Mouse (Mus musculus) hindbrain, embryonic 11.5 days (tissue): ENCODE results near the gene Zpr1. TPM values are rescaled to one million over a fixed set of nuclear protein-coding genes. Genes with fewer than 3 reads are reported as not detected.

ENCODE experiments used
- ATAC-seq: fragments of 200-750 bp; cut with Nextera tagmentation; 2 replicates; pipeline ENCODE4 v1.8.0; 2017; ENCODE audit warnings: mild to moderate bottlenecking, moderate TSS enrichment, moderate library complexity; ENCODE audit not compliant: low FRiP score
- DNase-seq: peaks from one replicate; pipeline ENCODE4 v3.0.0-alpha.2; 2015; ENCODE audit warnings: low spot score
- H3K27ac ChIP-seq: fragments of 300-500 bp; sonication (generic); 2 replicates; pipeline ENCODE4 v1.5.1; 2014; ENCODE audit warnings: mild to moderate bottlenecking, low read depth, low read length
- H3K27me3 ChIP-seq: fragments of 300-500 bp; sonication (generic); 2 replicates; pipeline ENCODE4 v1.6.1; 2014; ENCODE audit warnings: mild to moderate bottlenecking, low read length, moderate library complexity, mixed read lengths; ENCODE audit not compliant: control insufficient read depth, insufficient read depth
- H3K36me3 ChIP-seq: fragments of 300-500 bp; sonication (generic); 2 replicates; pipeline ENCODE4 v1.6.1; 2014; ENCODE audit warnings: mild to moderate bottlenecking, low read length, moderate library complexity, mixed read lengths; ENCODE audit not compliant: control insufficient read depth, insufficient read depth
- H3K4me1 ChIP-seq: fragments of 300-500 bp; sonication (generic); replicated peaks from 2 replicates; pipeline ENCODE4 v1.6.1; 2014; ENCODE audit warnings: low read length, mixed read lengths; ENCODE audit not compliant: control insufficient read depth, insufficient read depth
- H3K4me2 ChIP-seq: fragments of 300-500 bp; sonication (generic); replicated peaks from 2 replicates; pipeline ENCODE4 v1.6.1; 2014; ENCODE audit warnings: mild to moderate bottlenecking, low read depth, low read length
- H3K4me3 ChIP-seq: fragments of 300-500 bp; sonication (generic); 2 replicates; pipeline ENCODE4 v1.5.1; 2014; ENCODE audit warnings: low read depth, low read length
- H3K9ac ChIP-seq: fragments of 300-500 bp; sonication (generic); 2 replicates; pipeline ENCODE4 v1.6.1; 2014; ENCODE audit warnings: low read depth, low read length
- H3K9me3 ChIP-seq: fragments of 300-500 bp; sonication (generic); 2 replicates; pipeline ENCODE4 v1.6.1; 2016; ENCODE audit warnings: low read length; ENCODE audit not compliant: control insufficient read depth
- WGBS: fragments of 180-500 bp; shearing (Covaris S2); extraction: QIAGEN DNeasy Blood & Tissue Kit; methylation state at CpG from one replicate; pipeline ENCODE4 v1.1.7; 2014; 5-methylcytosine and 5-hydroxymethylcytosine counted together
- polyA plus RNA-seq: library from polyadenylated mRNA; unstranded; fragments of >200 nt; fragmentation: Nextera tagmentation; extraction: Ambion mirVana; gene quantifications from 2 replicates; pipeline ENCODE4 v1.2.1, GENCODE M21; 2014

The Zpr1 gene
- polyA plus RNA-seq, 1 experiment from 2014 or later: 65.7 TPM

DNA sequence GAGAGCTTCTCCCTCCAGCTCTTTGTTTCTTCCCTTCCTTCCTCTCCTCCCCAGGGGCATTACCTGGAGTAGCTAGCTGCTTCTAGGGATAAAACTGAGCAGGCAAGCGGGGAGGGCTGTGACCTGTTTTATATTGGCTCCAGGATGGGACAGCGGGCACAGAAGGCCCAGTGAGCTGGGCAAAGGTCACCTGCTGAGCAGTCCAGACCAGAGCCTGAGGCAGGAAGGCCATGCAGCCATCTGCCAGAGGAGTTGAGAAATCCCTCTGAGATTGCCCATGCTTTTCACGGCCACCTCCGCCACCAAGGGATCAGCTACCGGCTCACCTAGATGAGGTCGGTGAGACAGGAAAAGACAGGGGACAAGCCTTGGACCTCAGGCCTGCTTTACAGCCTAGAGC lies 37.7 kb upstream of the Zpr1 start:
- no peaks in the 10 kb centered on the region for H3K9me3 ChIP-seq
- no peak for ATAC-seq
- H3K27me3 ChIP-seq: no peaks in the 10 kb centered on the region; the same call in 1 of the 2 replicates
- DNase-seq: no peak
- H3K36me3 ChIP-seq: no peaks in the 10 kb centered on the region
- H3K4me3 ChIP-seq: no peak overlapping the region
- 85% methylated on average over 6 of the region's 6 CpGs for WGBS
- H3K27ac ChIP-seq: no peak overlapping the region
- H3K4me2 ChIP-seq: no peak overlapping the region
- no peak overlapping the region for H3K9ac ChIP-seq
- H3K4me1 ChIP-seq: no peaks in the 10 kb centered on the region

DNA sequence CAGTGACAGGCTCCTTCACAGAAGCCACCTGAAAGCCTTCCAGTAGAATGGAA lies 37.4 kb upstream of the Zpr1 start, which contains the start of gene Apoc3:
Gene Apoc3 (minus strand): TSS at position 41 of the 53 bp plus-strand sequence.
- Histone ChIP-seq H3K27me3 (no peaks in the 10 kb centered on the region; the same call in 1 of the 2 replicates), H3K4me2 (no peak within 1 kb of the TSS), H3K4me1 (no peaks in the 10 kb centered on the region), H3K4me3 (no peak within 1 kb of the TSS), H3K27ac (no peak within 1 kb of the TSS), H3K36me3 (no peaks in the 10 kb centered on the region), H3K9ac (no peak within 1 kb of the TSS), H3K9me3 (no peaks in the 10 kb centered on the region)
- DNase-seq (no peak), ATAC-seq (no peak)

GRCm38 (mm10) chr9:46235649-46236048 lies 37.2 kb upstream of the Zpr1 start:
- Histone ChIP-seq H3K36me3 (no peaks in the 10 kb centered on the region), H3K9me3 (no peaks in the 10 kb centered on the region), H3K9ac (no peak overlapping the region), H3K4me3 (no peak overlapping the region), H3K4me1 (no peaks in the 10 kb centered on the region), H3K27ac (no peak overlapping the region), H3K4me2 (no peak overlapping the region), H3K27me3 (no peaks in the 10 kb centered on the region; the same call in 1 of the 2 replicates)
- ATAC-seq (no peak), DNase-seq (no peak)
- WGBS: 68% methylated on average over 4 of the region's 4 CpGs

- 92% methylated on average over 7 of the region's 7 CpGs for WGBS
- no peak overlapping the region for H3K4me2 ChIP-seq
Measured at GRCm38 (mm10) chr9:46238850-46239249, 34.0 kb upstream of the Zpr1 start.

GRCm38 (mm10) chr9:46240526-46241153 lies 32.2 kb upstream of the Zpr1 start, which contains the start of gene Apoa4:
Apoa4 (plus strand) TSS chr9:46240696.
- no peak for DNase-seq
- WGBS: 62% methylated on average over 7 of the region's 7 CpGs
- H3K27me3 ChIP-seq: no peaks in the 10 kb centered on the region
- H3K36me3 ChIP-seq: no peaks in the 10 kb centered on the region
- no peaks in the 10 kb centered on the region for H3K9me3 ChIP-seq
- H3K27ac ChIP-seq: no peak within 1 kb of the TSS
- H3K9ac ChIP-seq: no peak within 1 kb of the TSS
- no peak for ATAC-seq
- no peak within 1 kb of the TSS for H3K4me2 ChIP-seq
- no peaks in the 10 kb centered on the region for H3K4me1 ChIP-seq
- no peak within 1 kb of the TSS for H3K4me3 ChIP-seq

More at GRCm38 (mm10) chr9:46238850-46239249, 34.0 kb upstream of the Zpr1 start:
- ATAC-seq: no peak
- Histone ChIP-seq H3K4me1 (no peaks in the 10 kb centered on the region), H3K27me3 (no peaks in the 10 kb centered on the region), H3K27ac (no peak overlapping the region), H3K9ac (no peak overlapping the region), H3K9me3 (no peaks in the 10 kb centered on the region), H3K4me3 (no peak overlapping the region), H3K36me3 (no peaks in the 10 kb centered on the region)
- DNase-seq: no peak

- DNase-seq (no peak), ATAC-seq (no peak)
- no peak overlapping the region for H3K4me3 ChIP-seq
- no peak overlapping the region for H3K4me2 ChIP-seq
- no peaks in the 10 kb centered on the region for H3K9me3 ChIP-seq
- 90% methylated on average over 2 of the region's 2 CpGs for WGBS
- no peaks in the 10 kb centered on the region for H3K4me1 ChIP-seq
- H3K27ac ChIP-seq: no peak overlapping the region
- H3K27me3 ChIP-seq: no peaks in the 10 kb centered on the region
- H3K36me3 ChIP-seq: no peaks in the 10 kb centered on the region
- H3K9ac ChIP-seq: no peak overlapping the region
Measured at GRCm38 (mm10) chr9:46241818-46242217, 31.0 kb upstream of the Zpr1 start.

DNA sequence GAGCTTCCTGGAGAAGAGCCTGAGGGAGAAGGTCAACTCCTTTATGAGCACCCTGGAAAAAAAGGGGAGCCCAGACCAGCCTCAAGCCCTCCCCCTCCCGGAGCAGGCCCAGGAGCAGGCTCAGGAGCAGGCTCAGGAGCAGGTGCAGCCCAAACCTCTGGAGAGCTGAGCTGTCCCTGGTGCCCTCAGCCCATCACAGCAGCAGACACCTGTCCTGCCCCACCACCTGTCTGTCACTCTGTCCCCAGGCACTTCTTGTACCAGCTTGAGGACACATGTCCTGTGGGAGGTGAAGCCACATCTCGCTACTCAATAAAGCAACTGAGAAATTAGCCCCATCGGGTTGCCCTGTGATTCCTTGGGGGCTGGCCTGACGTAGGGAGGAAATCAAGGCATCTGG lies 29.7 kb upstream of the Zpr1 start:
- Histone ChIP-seq H3K27me3 (peaks cover 2% of the 10 kb centered on the region; the same call in 1 of the 2 replicates), H3K4me1 (no peaks in the 10 kb centered on the region), H3K9ac (no peak overlapping the region), H3K9me3 (no peaks in the 10 kb centered on the region), H3K4me3 (no peak overlapping the region), H3K4me2 (no peak overlapping the region), H3K36me3 (no peaks in the 10 kb centered on the region), H3K27ac (no peak overlapping the region)
- WGBS: 65% methylated on average over 4 of the region's 4 CpGs
- no peak for ATAC-seq
- DNase-seq: no peak

DNA sequence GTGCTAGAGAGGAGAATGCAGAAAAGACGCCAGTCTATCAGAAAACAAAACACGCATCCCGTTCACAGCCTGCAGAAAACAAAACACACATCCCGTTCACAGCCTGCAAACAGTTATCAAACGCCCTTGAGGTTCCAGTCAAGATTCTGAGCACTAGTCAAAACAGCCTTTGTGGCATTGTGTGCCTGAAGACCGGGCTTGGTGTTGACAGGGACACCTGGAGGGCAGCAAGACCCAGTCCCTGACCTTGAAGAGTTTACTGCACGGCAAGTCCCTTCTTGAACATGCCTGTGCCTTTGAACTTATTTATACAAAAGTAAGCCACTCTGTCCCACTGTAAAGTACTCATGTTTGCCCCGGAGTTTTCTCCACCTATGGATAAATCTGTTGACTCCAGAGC lies 29.3 kb upstream of the Zpr1 start:
- H3K4me1 ChIP-seq: no peaks in the 10 kb centered on the region
- H3K9me3 ChIP-seq: no peaks in the 10 kb centered on the region
- no peaks in the 10 kb centered on the region for H3K36me3 ChIP-seq
- no peak overlapping the region for H3K27ac ChIP-seq
- no peak overlapping the region for H3K4me2 ChIP-seq
- H3K4me3 ChIP-seq: no peak overlapping the region
- peaks cover 2% of the 10 kb centered on the region; the same call in 1 of the 2 replicates for H3K27me3 ChIP-seq
- no peak for ATAC-seq
- WGBS: 72% methylated on average over 8 of the region's 8 CpGs
- DNase-seq: no peak
- no peak overlapping the region for H3K9ac ChIP-seq

DNA sequence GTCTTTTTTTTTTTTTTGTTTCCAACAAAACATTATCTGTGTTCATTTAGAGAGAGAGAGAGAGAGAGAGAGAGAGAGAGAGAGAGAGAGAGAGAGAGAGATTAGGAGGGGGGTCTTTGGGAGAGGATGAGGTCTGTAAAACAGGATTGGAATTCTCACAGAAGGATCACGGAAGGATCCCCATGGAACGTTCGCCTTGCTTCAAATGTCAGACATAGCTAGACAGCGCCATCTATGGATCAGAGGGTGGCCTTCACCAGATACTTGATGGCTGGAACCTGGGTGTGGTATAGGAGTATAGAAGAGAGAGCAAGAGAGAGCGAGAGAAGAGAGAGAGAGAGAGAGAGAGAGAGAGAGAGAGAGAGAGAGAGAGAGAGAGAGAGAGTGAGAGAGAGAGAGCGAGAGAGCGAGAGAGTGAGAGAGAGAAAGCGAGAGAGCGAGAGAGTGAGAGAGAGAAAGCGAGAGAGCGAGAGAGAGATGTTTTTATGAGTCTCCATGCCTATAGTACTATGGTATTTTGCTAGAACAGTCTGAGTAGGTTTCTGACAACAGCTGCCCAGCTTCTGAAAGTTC lies 26.0 kb upstream of the Zpr1 start:
- DNase-seq (peak; percentile 89), ATAC-seq (no peak)
- Histone ChIP-seq H3K27ac (no peak overlapping the region), H3K27me3 (peaks cover 2% of the 10 kb centered on the region; the same call in 1 of the 2 replicates), H3K36me3 (no peaks in the 10 kb centered on the region), H3K4me1 (no peaks in the 10 kb centered on the region), H3K4me3 (no peak overlapping the region), H3K4me2 (no peak overlapping the region), H3K9me3 (no peaks in the 10 kb centered on the region), H3K9ac (no peak overlapping the region)
- 32% methylated on average over 11 of the region's 11 CpGs for WGBS
